ENCODE assay signal across 14 mouse cellular contexts in genomic region chr19:53453317-53453947, GRCm38 (mm10).
DNase-seq lines count a peak whose midpoint lies in the region; ATAC-seq and TF ChIP-seq lines count a peak whose summit lies in the region.
"Had no signal": no experiment of that assay in that cellular context is flagged by ENCODE, and none has a peak within 500 bp of the region (broad histone marks: within the 10 kb centered on the region; RNA-seq: fewer than 3 reads in every experiment).

No protein-coding gene starts in this region.

- peak; percentile 41 for DNase-seq in hindbrain, postnatal 0 days (ENCODE audit: low spot score)
- no peak for DNase-seq in hindbrain, embryonic 11.5 days (ENCODE audit: low spot score)
- DNase-seq in cerebellum, adult 2 months, result peak; percentile 71 to 76
- DNase-seq in embryonic facial prominence, embryonic 10.5 days (ENCODE audit: low spot score), result no peak
- no peak for DNase-seq in adrenal gland, postnatal 25 days
- DNase-seq in adrenal gland, postnatal 4 days (ENCODE audit: low spot score in 2 of 2), result no peak
- DNase-seq: gastrocnemius, postnatal 36 days; heart, postnatal 10 days; kidney, adult 8-10 months; thymus, postnatal 14 days had no signal

- no peak for TF ChIP-seq CTCF in hindbrain, postnatal 0 days (IDR thresholded peaks at IDR 0.05; ENCODE audit: low read depth)
- TF ChIP-seq CTCF in cerebellum, adult 2 months (IDR thresholded peaks at IDR 0.05; ENCODE audit: borderline replicate concordance, insufficient read depth, low read depth, low read length), result no peak

- 54% methylated on average over 13 of the region's 13 CpGs for WGBS in hindbrain, postnatal 0 days
- WGBS in hindbrain, embryonic 11.5 days, result 61% methylated on average over 13 of the region's 13 CpGs
- 17% methylated on average over 13 of the region's 13 CpGs for WGBS in cerebellum, adult 2 months
- 71% methylated on average over 13 of the region's 13 CpGs for WGBS in embryonic facial prominence, embryonic 10.5 days

- TF ChIP-seq POLR2A in cerebellum, adult 2 months (IDR thresholded peaks at IDR 0.05; ENCODE audit: borderline replicate concordance, insufficient read depth, low read length), result no peak

- peak overlapping the region; percentile 65 for H3K27ac ChIP-seq in hindbrain, postnatal 0 days
- no peak overlapping the region for H3K27ac ChIP-seq in hindbrain, embryonic 11.5 days (ENCODE audit: low read depth, low read length)
- H3K27ac ChIP-seq in cerebellum, adult 2 months (ENCODE audit: insufficient read depth, low read length), result peak overlapping the region; percentile 95
- H3K27ac ChIP-seq in embryonic facial prominence, embryonic 10.5 days (replicated peaks), result 0 out of 2 replicates have a peak overlapping the region, but pooled peaks have one; percentile 24
- H3K27ac ChIP-seq: liver, embryonic 14.5 days; macrophage; neural tube, embryonic 12.5 days had no signal

- H3K4me3 ChIP-seq in hindbrain, postnatal 0 days (ENCODE audit: low read length), result no peak overlapping the region
- no peak overlapping the region for H3K4me3 ChIP-seq in hindbrain, embryonic 11.5 days (ENCODE audit: low read depth, low read length)
- H3K4me3 ChIP-seq in cerebellum, adult 2 months (replicated peaks; ENCODE audit: insufficient read depth, low read depth, low read length), result no peak overlapping the region
- no peak overlapping the region for H3K4me3 ChIP-seq in embryonic facial prominence, embryonic 10.5 days
- H3K4me3 ChIP-seq: neural tube, embryonic 12.5 days had no signal

- H3K36me3 ChIP-seq in hindbrain, postnatal 0 days (ENCODE audit: insufficient read depth, low read length), result no peaks in the 10 kb centered on the region
- H3K36me3 ChIP-seq in hindbrain, embryonic 11.5 days (ENCODE audit: control insufficient read depth, insufficient read depth, low read length), result no peaks in the 10 kb centered on the region
- H3K36me3 ChIP-seq in embryonic facial prominence, embryonic 10.5 days (replicated peaks), result no peaks in the 10 kb centered on the region
- H3K36me3 ChIP-seq: neural tube, embryonic 12.5 days had no signal

- no peak overlapping the region for H3K4me2 ChIP-seq in hindbrain, postnatal 0 days (ENCODE audit: low read depth, low read length)
- H3K4me2 ChIP-seq in hindbrain, embryonic 11.5 days (replicated peaks; ENCODE audit: low read depth, low read length), result no peak overlapping the region
- H3K4me2 ChIP-seq: neural tube, embryonic 12.5 days had no signal

- peak; percentile 67 for ATAC-seq in hindbrain, postnatal 0 days
- no peak for ATAC-seq in hindbrain, embryonic 11.5 days (ENCODE audit: low FRiP score)
- ATAC-seq in megakaryocyte progenitor cell, adult 5-6 weeks (replicated peaks; ENCODE audit: poor library complexity), result peak; percentile 70

- H3K9ac ChIP-seq in hindbrain, postnatal 0 days (replicated peaks; ENCODE audit: low read length), result no peak overlapping the region
- H3K9ac ChIP-seq in hindbrain, embryonic 11.5 days (ENCODE audit: low read depth, low read length), result no peak overlapping the region
- H3K9ac ChIP-seq: liver, embryonic 14.5 days; neural tube, embryonic 12.5 days had no signal

- peaks cover 10% of the 10 kb centered on the region; the same call in 1 of the 2 replicates for H3K4me1 ChIP-seq in hindbrain, postnatal 0 days (ENCODE audit: insufficient read depth, low read length)
- H3K4me1 ChIP-seq in hindbrain, embryonic 11.5 days (replicated peaks; ENCODE audit: control insufficient read depth, insufficient read depth, low read length), result no peaks in the 10 kb centered on the region
- H3K4me1 ChIP-seq in cerebellum, adult 2 months (ENCODE audit: control insufficient read depth, insufficient read depth, low read length), result peaks cover 79% of the 10 kb centered on the region
- peaks cover 29% of the 10 kb centered on the region for H3K4me1 ChIP-seq in embryonic facial prominence, embryonic 10.5 days

- H3K27me3 ChIP-seq in hindbrain, postnatal 0 days (ENCODE audit: insufficient read depth, low read length), result no peaks in the 10 kb centered on the region
- H3K27me3 ChIP-seq in hindbrain, embryonic 11.5 days (ENCODE audit: control insufficient read depth, insufficient read depth, low read length), result no peaks in the 10 kb centered on the region
- no peaks in the 10 kb centered on the region for H3K27me3 ChIP-seq in cerebellum, adult 2 months (ENCODE audit: control insufficient read depth, insufficient read depth, low read length)
- H3K27me3 ChIP-seq in embryonic facial prominence, embryonic 10.5 days (replicated peaks; ENCODE audit: low read depth, poor library complexity, severe bottlenecking), result peaks cover 16% of the 10 kb centered on the region

- H3K9me3 ChIP-seq in hindbrain, postnatal 0 days (ENCODE audit: low read length), result no peaks in the 10 kb centered on the region
- no peaks in the 10 kb centered on the region for H3K9me3 ChIP-seq in hindbrain, embryonic 11.5 days (ENCODE audit: control insufficient read depth, low read length)
- H3K9me3 ChIP-seq in embryonic facial prominence, embryonic 10.5 days, result no peaks in the 10 kb centered on the region
- H3K9me3 ChIP-seq: neural tube, embryonic 12.5 days had no signal

Comparison
In these comparisons a context has a peak if more than half of its experiments do, and no peak if none do; other contexts are left out.
1. DNase-seq: peak in hindbrain, postnatal 0 days (single experiment) and cerebellum, adult 2 months (2 of 2); none in hindbrain, embryonic 11.5 days (single experiment), embryonic facial prominence, embryonic 10.5 days (single experiment), adrenal gland, postnatal 25 days (single experiment) and adrenal gland, postnatal 4 days (0 of 2).